Mouse (Mus musculus) naive thymus-derived CD4-positive, alpha-beta T cell, adult 5 months (primary cell): ENCODE results near the gene Gid8. TPM values are rescaled to one million over a fixed set of nuclear protein-coding genes. Genes with fewer than 3 reads are reported as not detected.

Experiments used
- polyA plus RNA-seq: library from polyadenylated mRNA; unstranded; fragments of 100-300 nt; shearing (Covaris generic); gene quantifications from one replicate; pipeline ENCODE4 v1.2.1, GENCODE M21; 2017

Gid8 gene
- 24.9 TPM for polyA plus RNA-seq

GRCm38 (mm10) chr2:180709923-180710272, at the start of gene Gid8, which contains the start of gene Dido1:
TSS of gene Gid8 (plus strand) at chr2:180710117.
TSS of gene Dido1 (minus strand) at chr2:180709999.

GRCm38 (mm10) chr2:180724585-180725413, 14.9 kb downstream of the Gid8 start, which contains the start of gene Slc17a9:
TSS of gene Slc17a9 (plus strand) at chr2:180725263.

Other genes starting within 250 kb of the Gid8 start
- gene Ntsr1, start 210.1 kb upstream of the Gid8 start, polyA plus RNA-seq, result not detected
- gene Mrgbp, start 128.8 kb upstream of the Gid8 start, polyA plus RNA-seq, result 66.6 TPM
- gene Ogfr, start 120.9 kb upstream of the Gid8 start, polyA plus RNA-seq, result 68.7 TPM
- gene Col9a3, start 112.3 kb upstream of the Gid8 start, polyA plus RNA-seq, result 0.97 TPM
- gene Tcfl5, start 67.4 kb upstream of the Gid8 start, polyA plus RNA-seq, result 0.49 TPM
- 41.2 TPM for gene Dido1, start 118 bp upstream of the Gid8 start, polyA plus RNA-seq
- gene Slc17a9, start 15.1 kb downstream of the Gid8 start, polyA plus RNA-seq, result 57.4 TPM
- not detected for gene Bhlhe23, start 66.8 kb downstream of the Gid8 start, polyA plus RNA-seq
- 117 TPM for gene Ythdf1, start 210.8 kb downstream of the Gid8 start, polyA plus RNA-seq
- not detected for gene Birc7, start 218.9 kb downstream of the Gid8 start, polyA plus RNA-seq
- gene Nkain4, start 244.6 kb downstream of the Gid8 start, polyA plus RNA-seq, result not detected